Mouse (Mus musculus): ENCODE data around the gene Cfap74. TPM values are rescaled to one million over a fixed set of nuclear protein-coding genes. Genes with fewer than 3 reads are reported as not detected.
"Not testable (repeated sequence)": the region's sequence is repeated elsewhere in the genome, so short reads cannot be mapped to it uniquely, and the experiment has no call there.

Gene Cfap74
- polyA plus RNA-seq, 1 experiment from 2014 or later = 4.5 TPM

- ATAC-seq (no peak), DNase-seq (ENCODE audit: low spot score) (no peak)
- Histone ChIP-seq H3K27me3 (replicated peaks; ENCODE audit: control insufficient read depth, insufficient read depth, low read length) (no peaks in the 10 kb centered on the region), H3K36me3 (ENCODE audit: control insufficient read depth, insufficient read depth, low read length) (no peaks in the 10 kb centered on the region), H3K27ac (ENCODE audit: low read depth, low read length) (no peak overlapping the region), H3K9ac (ENCODE audit: low read length) (no peak overlapping the region), H3K4me1 (ENCODE audit: control insufficient read depth, insufficient read depth, low read length) (no peaks in the 10 kb centered on the region), H3K9me3 (replicated peaks; ENCODE audit: control insufficient read depth, low read length) (no peaks in the 10 kb centered on the region), H3K4me3 (ENCODE audit: low read depth, low read length) (no peak overlapping the region), H3K4me2 (ENCODE audit: low read length) (no peak overlapping the region)
- WGBS = 91% methylated on average over 3 of the region's 3 CpGs
Observed at GRCm38 (mm10) chr4:155420137-155420536, 11.1 kb downstream of the Cfap74 start.

DNA sequence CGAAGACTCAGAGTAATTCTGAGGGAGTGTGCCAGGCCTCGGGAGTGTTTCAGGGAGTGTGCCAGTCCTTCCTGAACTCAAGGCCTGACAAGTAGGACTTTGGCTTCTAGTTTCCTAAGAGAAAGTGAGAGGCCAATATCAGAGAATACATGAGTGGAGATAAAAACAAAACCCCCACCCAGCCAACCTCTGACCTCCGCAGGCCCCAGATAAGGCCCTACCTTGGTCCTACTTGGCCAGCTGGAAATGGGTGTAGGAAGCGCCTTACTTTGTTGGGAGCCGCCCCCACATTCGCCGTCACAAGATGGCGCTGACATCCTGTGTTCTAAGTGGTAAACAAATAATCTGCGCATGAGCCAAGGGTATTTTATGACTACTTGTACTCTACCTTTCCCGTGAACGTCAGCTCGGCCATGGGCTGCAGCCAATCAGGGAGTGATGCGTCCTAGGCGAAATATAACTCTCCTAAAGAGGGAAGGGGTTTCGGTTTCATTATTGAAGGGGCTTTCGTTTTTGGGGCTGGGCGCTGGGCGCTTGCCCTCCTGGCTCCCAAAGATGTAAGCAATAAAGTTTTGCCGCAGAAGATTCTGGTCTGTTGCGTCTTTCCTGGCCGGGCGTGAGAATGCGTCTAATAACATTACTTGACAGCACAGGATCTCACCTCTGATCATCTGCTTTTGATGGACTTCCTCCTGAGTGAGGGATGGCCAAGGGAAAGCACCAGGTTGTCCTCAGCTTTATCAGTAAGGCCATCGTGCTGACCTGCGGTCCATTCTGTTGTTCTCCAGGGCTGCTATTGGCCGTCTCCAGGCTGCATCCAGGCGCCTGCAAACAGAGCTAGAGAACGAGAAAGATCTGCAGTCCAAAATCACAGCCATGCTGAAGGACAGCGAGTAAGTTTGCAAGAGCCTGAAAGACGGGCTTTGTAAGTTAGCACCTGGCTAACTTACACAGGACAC, 12.7 kb downstream of the Cfap74 start:
- 90% methylated on average over 20 of the region's 30 CpGs for WGBS
- not testable (repeated sequence) for ATAC-seq; H3K27me3 ChIP-seq (replicated peaks; ENCODE audit: control insufficient read depth, insufficient read depth, low read length)

DNA sequence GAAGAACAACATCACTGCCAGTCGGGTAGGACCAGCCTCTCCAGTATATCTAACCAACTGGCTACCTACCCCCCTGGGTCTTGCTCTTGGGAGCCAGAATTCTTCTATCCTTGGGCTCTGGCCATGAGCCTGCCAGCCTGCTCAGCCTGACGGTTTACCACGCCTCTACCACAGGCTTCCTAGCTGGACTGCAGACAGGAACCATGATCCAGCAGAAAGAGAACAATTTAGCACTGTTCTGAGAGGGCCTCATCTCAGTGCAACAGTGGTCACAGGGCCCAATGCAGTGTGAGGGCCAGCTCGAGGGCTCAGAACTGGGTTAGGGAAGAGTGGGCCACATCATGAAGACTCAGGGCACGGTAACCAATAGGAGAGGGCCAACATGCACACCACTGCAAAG, 15.0 kb downstream of the Cfap74 start:
- ATAC-seq = no peak
- H3K4me3 ChIP-seq (ENCODE audit: low read depth, low read length) = no peak overlapping the region
- WGBS = 88% methylated on average over 5 of the region's 5 CpGs

More for the DNA sequence above, 12.7 kb downstream of the Cfap74 start:
- H3K4me2 ChIP-seq (ENCODE audit: low read length); H3K36me3 ChIP-seq (ENCODE audit: control insufficient read depth, insufficient read depth, low read length); DNase-seq (ENCODE audit: low spot score); H3K9ac ChIP-seq (ENCODE audit: low read length); H3K27ac ChIP-seq (ENCODE audit: low read depth, low read length); H3K4me3 ChIP-seq (ENCODE audit: low read depth, low read length); H3K4me1 ChIP-seq (ENCODE audit: control insufficient read depth, insufficient read depth, low read length); H3K9me3 ChIP-seq (replicated peaks; ENCODE audit: control insufficient read depth, low read length): not testable (repeated sequence)

GRCm38 (mm10) chr4:155426272-155426671, 17.3 kb downstream of the Cfap74 start:
- no peak for ATAC-seq
- Histone ChIP-seq H3K4me1 (ENCODE audit: control insufficient read depth, insufficient read depth, low read length) (no peaks in the 10 kb centered on the region), H3K36me3 (ENCODE audit: control insufficient read depth, insufficient read depth, low read length) (no peaks in the 10 kb centered on the region), H3K4me2 (ENCODE audit: low read length) (no peak overlapping the region), H3K27me3 (replicated peaks; ENCODE audit: control insufficient read depth, insufficient read depth, low read length) (no peaks in the 10 kb centered on the region), H3K9me3 (replicated peaks; ENCODE audit: control insufficient read depth, low read length) (no peaks in the 10 kb centered on the region), H3K9ac (ENCODE audit: low read length) (no peak overlapping the region), H3K4me3 (ENCODE audit: low read depth, low read length) (no peak overlapping the region), H3K27ac (ENCODE audit: low read depth, low read length) (no peak overlapping the region)
- DNase-seq (ENCODE audit: low spot score) = no peak
- WGBS = 84% methylated on average over 6 of the region's 6 CpGs

More for the DNA sequence above, 15.0 kb downstream of the Cfap74 start:
- no peak overlapping the region for H3K27ac ChIP-seq (ENCODE audit: low read depth, low read length)
- H3K4me1 ChIP-seq (ENCODE audit: control insufficient read depth, insufficient read depth, low read length) = no peaks in the 10 kb centered on the region
- H3K9me3 ChIP-seq (replicated peaks; ENCODE audit: control insufficient read depth, low read length) = no peaks in the 10 kb centered on the region
- H3K36me3 ChIP-seq (ENCODE audit: control insufficient read depth, insufficient read depth, low read length) = no peaks in the 10 kb centered on the region
- no peak for DNase-seq (ENCODE audit: low spot score)
- no peak overlapping the region for H3K4me2 ChIP-seq (ENCODE audit: low read length)
- H3K27me3 ChIP-seq (replicated peaks; ENCODE audit: control insufficient read depth, insufficient read depth, low read length) = no peaks in the 10 kb centered on the region
- H3K9ac ChIP-seq (ENCODE audit: low read length) = no peak overlapping the region

DNA sequence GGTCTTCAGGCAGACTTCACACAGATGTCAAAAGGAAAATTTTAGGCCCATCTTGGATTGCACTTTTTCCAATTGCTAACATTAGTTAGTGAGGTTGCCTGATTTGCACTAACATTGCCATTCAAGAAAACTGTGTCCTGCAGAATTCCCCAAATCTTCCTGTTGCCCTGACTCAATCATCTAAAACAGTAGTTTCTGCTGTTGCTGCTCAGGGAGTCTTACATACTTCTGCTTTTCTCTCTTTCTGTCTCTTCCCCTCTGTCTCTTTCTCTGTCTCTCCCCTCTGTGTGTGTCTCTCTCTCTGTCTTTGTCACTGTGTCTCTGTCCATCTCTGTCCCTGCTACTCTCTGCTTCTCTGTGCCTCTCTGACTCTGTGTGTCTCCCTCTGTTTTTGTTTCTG, 19.5 kb downstream of the Cfap74 start:
- Histone ChIP-seq H3K9ac (ENCODE audit: low read length) (no peak overlapping the region), H3K27me3 (replicated peaks; ENCODE audit: control insufficient read depth, insufficient read depth, low read length) (no peaks in the 10 kb centered on the region), H3K36me3 (ENCODE audit: control insufficient read depth, insufficient read depth, low read length) (no peaks in the 10 kb centered on the region), H3K9me3 (replicated peaks; ENCODE audit: control insufficient read depth, low read length) (no peaks in the 10 kb centered on the region), H3K4me2 (ENCODE audit: low read length) (no peak overlapping the region), H3K4me1 (ENCODE audit: control insufficient read depth, insufficient read depth, low read length) (no peaks in the 10 kb centered on the region), H3K27ac (ENCODE audit: low read depth, low read length) (no peak overlapping the region), H3K4me3 (ENCODE audit: low read depth, low read length) (no peak overlapping the region)
- ATAC-seq (no peak), DNase-seq (ENCODE audit: low spot score) (no peak)

DNA sequence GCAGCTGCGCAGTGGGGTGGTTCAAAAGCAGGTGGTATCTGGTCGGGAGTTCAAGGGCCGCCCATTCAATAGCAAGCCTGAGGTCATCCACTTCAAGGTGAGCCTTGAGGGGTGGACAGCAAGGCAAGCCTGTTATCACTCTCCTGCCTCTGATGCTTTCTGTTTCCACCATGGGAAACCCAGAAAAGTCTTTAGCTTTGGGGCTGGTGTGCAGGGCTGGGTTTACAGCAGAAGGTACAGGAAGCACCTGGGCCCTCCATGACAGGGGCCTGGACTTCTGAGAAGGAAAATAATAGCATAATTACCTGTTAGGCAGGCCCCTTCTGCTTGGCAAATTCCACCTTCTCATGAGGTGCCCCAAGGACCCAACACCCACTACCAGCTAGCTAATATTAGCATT, 20.2 kb downstream of the Cfap74 start:
- ATAC-seq = no peak
- no peaks in the 10 kb centered on the region for H3K9me3 ChIP-seq (replicated peaks; ENCODE audit: control insufficient read depth, low read length)
- WGBS = 90% methylated on average over 3 of the region's 3 CpGs
- H3K4me3 ChIP-seq (ENCODE audit: low read depth, low read length) = no peak overlapping the region
- H3K27me3 ChIP-seq (replicated peaks; ENCODE audit: control insufficient read depth, insufficient read depth, low read length) = no peaks in the 10 kb centered on the region
- no peaks in the 10 kb centered on the region for H3K4me1 ChIP-seq (ENCODE audit: control insufficient read depth, insufficient read depth, low read length)
- no peaks in the 10 kb centered on the region for H3K36me3 ChIP-seq (ENCODE audit: control insufficient read depth, insufficient read depth, low read length)
- DNase-seq (ENCODE audit: low spot score) = no peak
- no peak overlapping the region for H3K27ac ChIP-seq (ENCODE audit: low read depth, low read length)
- no peak overlapping the region for H3K4me2 ChIP-seq (ENCODE audit: low read length)
- no peak overlapping the region for H3K9ac ChIP-seq (ENCODE audit: low read length)

DNA sequence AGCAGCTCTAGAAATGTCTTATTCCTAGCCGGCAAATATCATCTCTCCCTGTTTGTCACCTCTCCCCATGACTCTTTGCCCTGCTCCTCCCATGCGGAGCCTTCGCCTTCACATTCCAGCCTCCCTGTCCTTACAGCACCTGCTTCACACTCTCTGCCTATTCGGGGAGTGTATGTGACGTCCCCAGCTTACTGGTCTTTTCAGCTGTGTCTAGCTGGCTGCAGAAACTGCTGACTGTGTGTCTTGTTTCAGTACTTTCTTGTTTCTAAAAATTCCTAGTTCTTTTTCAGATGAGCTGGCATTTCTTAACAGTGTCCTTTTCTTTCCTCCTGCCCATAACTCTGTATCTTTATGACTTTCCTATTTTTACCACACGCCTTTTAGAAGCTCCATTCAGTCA, 23.4 kb downstream of the Cfap74 start:
- Histone ChIP-seq H3K4me3 (ENCODE audit: low read depth, low read length) (no peak overlapping the region), H3K27me3 (replicated peaks; ENCODE audit: control insufficient read depth, insufficient read depth, low read length) (no peaks in the 10 kb centered on the region), H3K9me3 (replicated peaks; ENCODE audit: control insufficient read depth, low read length) (no peaks in the 10 kb centered on the region), H3K27ac (ENCODE audit: low read depth, low read length) (no peak overlapping the region), H3K36me3 (ENCODE audit: control insufficient read depth, insufficient read depth, low read length) (no peaks in the 10 kb centered on the region), H3K4me2 (ENCODE audit: low read length) (no peak overlapping the region), H3K9ac (ENCODE audit: low read length) (no peak overlapping the region), H3K4me1 (ENCODE audit: control insufficient read depth, insufficient read depth, low read length) (no peaks in the 10 kb centered on the region)
- ATAC-seq = no peak
- DNase-seq (ENCODE audit: low spot score) = no peak
- 91% methylated on average over 6 of the region's 6 CpGs for WGBS

DNA sequence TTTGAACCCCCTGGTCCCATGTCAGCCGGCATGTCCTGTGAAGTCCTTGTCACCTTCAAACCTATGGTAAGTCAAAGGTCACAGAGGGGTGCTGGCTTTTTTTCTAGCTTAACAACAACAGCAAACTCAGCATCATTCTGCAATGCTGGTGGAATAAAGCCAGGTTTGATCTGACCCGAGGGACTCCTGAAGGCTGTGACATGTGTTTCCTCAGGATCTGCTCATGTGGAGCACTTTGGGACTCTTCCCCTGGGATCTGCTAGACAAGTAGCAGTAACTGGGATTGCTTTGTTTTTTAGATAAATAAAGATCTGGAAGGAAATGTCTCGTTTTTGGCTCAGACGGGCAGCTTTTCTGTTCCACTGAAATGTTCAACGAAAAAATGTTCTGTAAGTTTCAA, 25.0 kb downstream of the Cfap74 start:
- no peaks in the 10 kb centered on the region for H3K4me1 ChIP-seq (ENCODE audit: control insufficient read depth, insufficient read depth, low read length)
- H3K4me2 ChIP-seq (ENCODE audit: low read length) = no peak overlapping the region
- no peak overlapping the region for H3K27ac ChIP-seq (ENCODE audit: low read depth, low read length)
- H3K9ac ChIP-seq (ENCODE audit: low read length) = no peak overlapping the region
- no peak for DNase-seq (ENCODE audit: low spot score)
- H3K9me3 ChIP-seq (replicated peaks; ENCODE audit: control insufficient read depth, low read length) = no peaks in the 10 kb centered on the region
- WGBS = 89% methylated on average over 5 of the region's 5 CpGs
- H3K4me3 ChIP-seq (ENCODE audit: low read depth, low read length) = no peak overlapping the region
- no peaks in the 10 kb centered on the region for H3K27me3 ChIP-seq (replicated peaks; ENCODE audit: control insufficient read depth, insufficient read depth, low read length)
- H3K36me3 ChIP-seq (ENCODE audit: control insufficient read depth, insufficient read depth, low read length) = no peaks in the 10 kb centered on the region
- no peak for ATAC-seq

GRCm38 (mm10) chr4:155442808-155443207, 33.8 kb downstream of the Cfap74 start:
- WGBS = 68% methylated on average over 3 of the region's 3 CpGs
- Histone ChIP-seq H3K9me3 (replicated peaks; ENCODE audit: control insufficient read depth, low read length) (no peaks in the 10 kb centered on the region), H3K27me3 (replicated peaks; ENCODE audit: control insufficient read depth, insufficient read depth, low read length) (no peaks in the 10 kb centered on the region), H3K9ac (ENCODE audit: low read length) (no peak overlapping the region), H3K4me3 (ENCODE audit: low read depth, low read length) (no peak overlapping the region), H3K4me2 (ENCODE audit: low read length) (no peak overlapping the region), H3K27ac (ENCODE audit: low read depth, low read length) (no peak overlapping the region), H3K36me3 (ENCODE audit: control insufficient read depth, insufficient read depth, low read length) (no peaks in the 10 kb centered on the region), H3K4me1 (ENCODE audit: control insufficient read depth, insufficient read depth, low read length) (no peaks in the 10 kb centered on the region)
- ATAC-seq (no peak), DNase-seq (ENCODE audit: low spot score) (no peak)
